ENCODE assay signal across 18 mouse cellular contexts in genomic region chr10:71473590-71473989, GRCm38 (mm10).
"Had no signal": no experiment of that assay in that cellular context is flagged by ENCODE, and none has a peak within 500 bp of the region (broad histone marks: within the 10 kb centered on the region; RNA-seq: fewer than 3 reads in every experiment).

No protein-coding gene starts in this region.

- DNase-seq: kidney, adult 2 months; kidney, postnatal 10 days; kidney, postnatal 36 days; liver, postnatal 0 days; lung, embryonic 14.5 days; right cerebral cortex, postnatal 25 days; spleen, adult 18-20 months; thymus, postnatal 25 days had no signal

- H3K9me3 ChIP-seq: limb, embryonic 12.5 days; limb, embryonic 15.5 days; midbrain, embryonic 12.5 days; stomach, embryonic 15.5 days had no signal

- ATAC-seq: intestine, postnatal 0 days; liver, postnatal 0 days; lung, postnatal 0 days; midbrain, embryonic 16.5 days had no signal

- H3K4me1 ChIP-seq: limb, embryonic 12.5 days; limb, embryonic 15.5 days; stomach, embryonic 15.5 days had no signal

- H3K4me2 ChIP-seq: limb, embryonic 12.5 days; limb, embryonic 15.5 days; liver, embryonic 11.5 days; lung, embryonic 14.5 days; midbrain, embryonic 12.5 days; stomach, embryonic 15.5 days had no signal

- H3K27ac ChIP-seq: limb, embryonic 12.5 days; limb, embryonic 15.5 days; liver, embryonic 14.5 days; macrophage; midbrain, embryonic 12.5 days; stomach, embryonic 15.5 days had no signal

- H3K9ac ChIP-seq: limb, embryonic 12.5 days; limb, embryonic 15.5 days; liver, embryonic 14.5 days; liver, postnatal 0 days; lung, embryonic 14.5 days; midbrain, embryonic 12.5 days; stomach, embryonic 15.5 days had no signal

- H3K36me3 ChIP-seq: limb, embryonic 12.5 days; limb, embryonic 15.5 days; midbrain, embryonic 12.5 days; stomach, embryonic 15.5 days had no signal

- H3K27me3 ChIP-seq: midbrain, embryonic 12.5 days; stomach, embryonic 15.5 days had no signal

- H3K4me3 ChIP-seq: limb, embryonic 12.5 days; limb, embryonic 15.5 days; midbrain, embryonic 12.5 days; stomach, embryonic 15.5 days had no signal
